Mouse (Mus musculus): ENCODE measurements around the gene Sp3.
"Not testable (repeated sequence)": the region's sequence is repeated elsewhere in the genome, so short reads cannot be mapped to it uniquely, and the experiment has no call there.

Gene Sp3

GRCm38 (mm10) chr2:72992497-72992896 lies 12.3 kb upstream of the Sp3 start:
- DNase-seq (ENCODE audit: low spot score), result no peak

- DNase-seq (ENCODE audit: low spot score), result not testable (repeated sequence)
These were observed 8.7 kb upstream of the Sp3 start for GRCm38 (mm10) chr2:72988945-72989344.

GRCm38 (mm10) chr2:72986616-72987015 lies 6.4 kb upstream of the Sp3 start, which contains the start of gene Gm11084:
TSS of gene Gm11084 (minus strand) at chr2:72986716.
- no peak for DNase-seq (ENCODE audit: low spot score)

- DNase-seq (ENCODE audit: low spot score), result no peak
These were observed 5.3 kb upstream of the Sp3 start for GRCm38 (mm10) chr2:72985516-72985915.

GRCm38 (mm10) chr2:72984806-72985205 lies 4.6 kb upstream of the Sp3 start:
- no peak for DNase-seq (ENCODE audit: low spot score)

- no peak for DNase-seq (ENCODE audit: low spot score)
These were observed 3.0 kb upstream of the Sp3 start for GRCm38 (mm10) chr2:72983211-72983610.

GRCm38 (mm10) chr2:72982110-72982785 lies 2.0 kb upstream of the Sp3 start:
- DNase-seq (ENCODE audit: low spot score), result no peak

GRCm38 (mm10) chr2:72981441-72982109 lies 1.3 kb upstream of the Sp3 start:
- DNase-seq (ENCODE audit: low spot score), result no peak

- DNase-seq (ENCODE audit: low spot score), result no peak
These were observed 802 bp upstream of the Sp3 start for GRCm38 (mm10) chr2:72981075-72981420.

GRCm38 (mm10) chr2:72979659-72980071 lies 581 bp downstream of the Sp3 start:
- peak; percentile 89 for DNase-seq (ENCODE audit: low spot score)

- peak; percentile 94 for DNase-seq (ENCODE audit: low spot score)
These were observed 1.2 kb downstream of the Sp3 start for GRCm38 (mm10) chr2:72978901-72979658.

GRCm38 (mm10) chr2:72978473-72978872 lies 1.8 kb downstream of the Sp3 start:
- peak; percentile 55 for DNase-seq (ENCODE audit: low spot score)

GRCm38 (mm10) chr2:72977272-72977671 lies 3.0 kb downstream of the Sp3 start:
- DNase-seq (ENCODE audit: low spot score), result no peak

GRCm38 (mm10) chr2:72976036-72976435 lies 4.2 kb downstream of the Sp3 start:
- no peak for DNase-seq (ENCODE audit: low spot score)

GRCm38 (mm10) chr2:72970831-72971230 lies 9.4 kb downstream of the Sp3 start:
- no peak for DNase-seq (ENCODE audit: low spot score)

- DNase-seq (ENCODE audit: low spot score), result no peak
These were observed 9.9 kb downstream of the Sp3 start for GRCm38 (mm10) chr2:72970302-72970701.

- no peak for DNase-seq (ENCODE audit: low spot score)
These were observed 11.7 kb downstream of the Sp3 start for GRCm38 (mm10) chr2:72968536-72968935.

- no peak for DNase-seq (ENCODE audit: low spot score)
These were observed 14.8 kb downstream of the Sp3 start for GRCm38 (mm10) chr2:72965450-72965849.

GRCm38 (mm10) chr2:72956415-72956814 lies 23.8 kb downstream of the Sp3 start:
- no peak for DNase-seq (ENCODE audit: low spot score)

GRCm38 (mm10) chr2:72952979-72953378 lies 27.3 kb downstream of the Sp3 start:
- no peak for DNase-seq (ENCODE audit: low spot score)

GRCm38 (mm10) chr2:72935937-72936336 lies 44.3 kb downstream of the Sp3 start:
- no peak for DNase-seq (ENCODE audit: low spot score)

GRCm38 (mm10) chr2:72932186-72932585 lies 48.1 kb downstream of the Sp3 start:
- DNase-seq (ENCODE audit: low spot score), result no peak

- DNase-seq (ENCODE audit: low spot score), result no peak
These were observed 55.3 kb downstream of the Sp3 start for GRCm38 (mm10) chr2:72924981-72925380.

Data from lung, postnatal 25 days (tissue).